Mouse (Mus musculus) kidney, adult 2 months (tissue): ENCODE results near the gene Prr23a2.

Experiments used
- CTCF ChIP-seq: fragments of 200-500 bp; conservative IDR thresholded peaks from 2 replicates; pipeline ENCODE4 v1.5.1; 2011; ENCODE audit warnings: low read depth, mild to moderate bottlenecking, control low read depth, low read length, moderate library complexity, mixed read lengths; ENCODE audit not compliant: insufficient read depth, insufficient read length
- POLR2A ChIP-seq: fragments of 200-500 bp; IDR thresholded peaks from one replicate; pipeline ENCODE4 v1.6.1; 2011; ENCODE audit warnings: low read depth, low read length, control low read depth

GRCm38 (mm10) chr9:98818971-98819370 is 37.3 kb upstream of the Prr23a2 start:
- TF ChIP-seq POLR2A (no peak), CTCF (no peak)
